Mouse (Mus musculus) myocyte (in vitro differentiated cells): ENCODE measurements around the gene Tmem86a. TPM values are rescaled to one million over a fixed set of nuclear protein-coding genes. Genes with fewer than 3 reads are reported as not detected.

Experiments used
- H3K27me3 ChIP-seq: one replicate; pipeline ENCODE4 v1.6.1; 2011; ENCODE audit not compliant: control insufficient read depth, insufficient read depth, insufficient read length
- H3K36me3 ChIP-seq: one replicate; pipeline ENCODE4 v1.6.1; 2011; ENCODE audit not compliant: control insufficient read depth, insufficient read depth
- H3K4me2 ChIP-seq: one replicate; pipeline ENCODE4 v1.6.1; 2011; ENCODE audit warnings: low read depth, control low read depth
- H3K4me3 ChIP-seq: one replicate; pipeline ENCODE4 v1.5.1; 2011; ENCODE audit warnings: mild to moderate bottlenecking, control low read depth, moderate library complexity
- H3K79me2 ChIP-seq: one replicate; pipeline ENCODE4 v1.6.1; 2011; ENCODE audit not compliant: control insufficient read depth, insufficient read depth
- H3ac ChIP-seq: one replicate; pipeline ENCODE4 v1.6.1; 2011; ENCODE audit not compliant: control insufficient read depth, insufficient read length
- CEBPB ChIP-seq: IDR thresholded peaks from 2 replicates; pipeline ENCODE4 v1.6.1; 2011; ENCODE audit warnings: mild to moderate bottlenecking, moderate library complexity; ENCODE audit not compliant: poor library complexity, insufficient read depth, severe bottlenecking
- E2F4 ChIP-seq: IDR thresholded peaks from one replicate; pipeline ENCODE4 v1.6.1; 2011; ENCODE audit warnings: mild to moderate bottlenecking, control low read depth, moderate library complexity; ENCODE audit not compliant: insufficient read depth
- MAX ChIP-seq: IDR thresholded peaks from one replicate; pipeline ENCODE4 v1.6.1; 2011; ENCODE audit warnings: low read depth, mild to moderate bottlenecking, control low read depth
- MYOD1 ChIP-seq, 3 experiments: IDR thresholded peaks; one replicate each; pipeline ENCODE4 v1.6.1; 2011; ENCODE audit warnings: control low read depth in 2 of 3, low read depth in 2 of 3, mild to moderate bottlenecking in 2 of 3, moderate library complexity in 1 of 3; ENCODE audit not compliant: insufficient read length in 2 of 3, control insufficient read depth in 1 of 3
- MYOG ChIP-seq, 3 experiments: IDR thresholded peaks; one replicate each; pipeline ENCODE4 v1.6.1; 2011; ENCODE audit warnings: control low read depth in 2 of 3, low read depth in 2 of 3, mild to moderate bottlenecking in 2 of 3; ENCODE audit not compliant: insufficient read length in 2 of 3, control insufficient read depth in 1 of 3, insufficient read depth in 1 of 3
- POLR2A ChIP-seq: IDR thresholded peaks from one replicate; pipeline ENCODE4 v1.6.1; 2011; ENCODE audit warnings: low read depth, mild to moderate bottlenecking, control low read depth, moderate library complexity; ENCODE audit not compliant: insufficient read length
- POLR2AphosphoS2 ChIP-seq: IDR thresholded peaks from one replicate; pipeline ENCODE4 v1.6.1; 2011; ENCODE audit warnings: low read depth, control low read depth; ENCODE audit not compliant: insufficient read length
- REST ChIP-seq: IDR thresholded peaks from one replicate; pipeline ENCODE4 v1.6.1; 2011; ENCODE audit warnings: mild to moderate bottlenecking, control low read depth, moderate library complexity; ENCODE audit not compliant: insufficient read depth, insufficient read length
- SRF ChIP-seq: IDR thresholded peaks from one replicate; pipeline ENCODE4 v1.6.1; 2011; ENCODE audit warnings: low read depth; ENCODE audit not compliant: control insufficient read depth, insufficient read length
- TCF12 ChIP-seq: IDR thresholded peaks from one replicate; pipeline ENCODE4 v1.6.1; 2011; ENCODE audit warnings: mild to moderate bottlenecking, control low read depth; ENCODE audit not compliant: poor library complexity, insufficient read depth, severe bottlenecking
- TCF3 ChIP-seq: IDR thresholded peaks from one replicate; pipeline ENCODE4 v1.6.1; 2011; ENCODE audit warnings: low read depth, control low read depth; ENCODE audit not compliant: insufficient read length
- USF1 ChIP-seq: IDR thresholded peaks from one replicate; pipeline ENCODE4 v1.6.1; 2011; ENCODE audit warnings: low read depth, mild to moderate bottlenecking, control low read depth, moderate library complexity
- polyA plus RNA-seq: library from polyadenylated mRNA; unstranded; fragments of >200 nt; fragmentation: generic; extraction: Trizol; gene quantifications from one replicate; pipeline ENCODE4 v1.2.1, GENCODE M21; 2012; ENCODE audit warnings: missing spikeins

Gene Tmem86a
- polyA plus RNA-seq, 1 experiment, result 28.6 TPM

- Histone ChIP-seq H3ac (no peak overlapping the region), H3K4me3 (no peak overlapping the region), H3K36me3 (no peaks in the 10 kb centered on the region), H3K79me2 (peaks cover 11% of the 10 kb centered on the region), H3K4me2 (peak overlapping the region; percentile 44), H3K27me3 (no peaks in the 10 kb centered on the region)
- TF ChIP-seq E2F4 (no peak), REST (no peak), MAX (no peak), POLR2AphosphoS2 (no peak), POLR2A (no peak), TCF3 (no peak), MYOD1 (IDR thresholded peaks at IDR 0.05; ENCODE audit: control insufficient read depth in 1 of 3, insufficient read length in 2 of 3, low read depth in 2 of 3) (no peak), MYOG (IDR thresholded peaks at IDR 0.05; ENCODE audit: control insufficient read depth in 1 of 3, insufficient read depth in 1 of 3, insufficient read length in 2 of 3, low read depth in 2 of 3) (no peak)
Observed at GRCm38 (mm10) chr7:47013131-47013767, 37.2 kb upstream of the Tmem86a start.

- no peak overlapping the region for H3K4me3 ChIP-seq
- no peaks in the 10 kb centered on the region for H3K36me3 ChIP-seq
- H3K4me2 ChIP-seq, result peak overlapping the region; percentile 69
- no peaks in the 10 kb centered on the region for H3K79me2 ChIP-seq
- no peak overlapping the region for H3ac ChIP-seq
- no peaks in the 10 kb centered on the region for H3K27me3 ChIP-seq
- no peak for TF ChIP-seq MYOD1 (IDR thresholded peaks at IDR 0.05; ENCODE audit: control insufficient read depth in 1 of 3, insufficient read length in 2 of 3, low read depth in 2 of 3)
- no peak for TF ChIP-seq REST
- TF ChIP-seq CEBPB, result no peak
- no peak for TF ChIP-seq MYOG (IDR thresholded peaks at IDR 0.05; ENCODE audit: control insufficient read depth in 1 of 3, insufficient read depth in 1 of 3, insufficient read length in 2 of 3, low read depth in 2 of 3)
- TF ChIP-seq E2F4, result no peak
- no peak for TF ChIP-seq POLR2A
- no peak for TF ChIP-seq TCF12
- no peak for TF ChIP-seq SRF
- TF ChIP-seq USF1, result no peak
- TF ChIP-seq POLR2AphosphoS2, result no peak
- TF ChIP-seq TCF3, result no peak
- TF ChIP-seq MAX, result no peak
Observed at GRCm38 (mm10) chr7:47014564-47015389, 35.6 kb upstream of the Tmem86a start.

- H3K79me2 ChIP-seq, result no peaks in the 10 kb centered on the region
- H3ac ChIP-seq, result no peak overlapping the region
- H3K36me3 ChIP-seq, result no peaks in the 10 kb centered on the region
- no peaks in the 10 kb centered on the region for H3K27me3 ChIP-seq
- no peak overlapping the region for H3K4me3 ChIP-seq
- H3K4me2 ChIP-seq, result peak overlapping the region; percentile 69
- no peak for TF ChIP-seq SRF
- no peak for TF ChIP-seq TCF3
- TF ChIP-seq MYOG (IDR thresholded peaks at IDR 0.05; ENCODE audit: control insufficient read depth in 1 of 3, insufficient read depth in 1 of 3, insufficient read length in 2 of 3, low read depth in 2 of 3), result no peak
- no peak for TF ChIP-seq CEBPB
- no peak for TF ChIP-seq REST
- no peak for TF ChIP-seq MYOD1 (IDR thresholded peaks at IDR 0.05; ENCODE audit: control insufficient read depth in 1 of 3, insufficient read length in 2 of 3, low read depth in 2 of 3)
- TF ChIP-seq MAX, result no peak
- no peak for TF ChIP-seq USF1
- TF ChIP-seq POLR2AphosphoS2, result no peak
- TF ChIP-seq E2F4, result no peak
- TF ChIP-seq POLR2A, result no peak
- no peak for TF ChIP-seq TCF12
Observed at GRCm38 (mm10) chr7:47015390-47016065, 34.9 kb upstream of the Tmem86a start.

GRCm38 (mm10) chr7:47016602-47017001 is 33.8 kb upstream of the Tmem86a start:
- no peak for TF ChIP-seq POLR2AphosphoS2
- TF ChIP-seq TCF12, result no peak
- TF ChIP-seq E2F4, result no peak
- no peaks in the 10 kb centered on the region for H3K36me3 ChIP-seq
- H3ac ChIP-seq, result no peak overlapping the region
- no peaks in the 10 kb centered on the region for H3K27me3 ChIP-seq
- H3K79me2 ChIP-seq, result no peaks in the 10 kb centered on the region
- no peak overlapping the region for H3K4me2 ChIP-seq
- no peak overlapping the region for H3K4me3 ChIP-seq

- Histone ChIP-seq H3K27me3 (no peaks in the 10 kb centered on the region), H3K79me2 (no peaks in the 10 kb centered on the region), H3ac (no peak overlapping the region), H3K36me3 (no peaks in the 10 kb centered on the region), H3K4me2 (no peak overlapping the region), H3K4me3 (no peak overlapping the region)
- no peak for TF ChIP-seq MYOG (IDR thresholded peaks at IDR 0.05; ENCODE audit: control insufficient read depth in 1 of 3, insufficient read depth in 1 of 3, insufficient read length in 2 of 3, low read depth in 2 of 3)
- TF ChIP-seq E2F4, result no peak
- TF ChIP-seq USF1, result no peak
- no peak for TF ChIP-seq SRF
- TF ChIP-seq CEBPB, result no peak
- no peak for TF ChIP-seq POLR2A
- TF ChIP-seq TCF3, result no peak
- TF ChIP-seq TCF12, result no peak
Observed at GRCm38 (mm10) chr7:47017146-47017545, 33.3 kb upstream of the Tmem86a start.
